Mouse (Mus musculus): ENCODE results near the gene Mcm3ap.
A peak's percentile ranks its signal among the peaks of the same experiment; 100 is the strongest.

DNA sequence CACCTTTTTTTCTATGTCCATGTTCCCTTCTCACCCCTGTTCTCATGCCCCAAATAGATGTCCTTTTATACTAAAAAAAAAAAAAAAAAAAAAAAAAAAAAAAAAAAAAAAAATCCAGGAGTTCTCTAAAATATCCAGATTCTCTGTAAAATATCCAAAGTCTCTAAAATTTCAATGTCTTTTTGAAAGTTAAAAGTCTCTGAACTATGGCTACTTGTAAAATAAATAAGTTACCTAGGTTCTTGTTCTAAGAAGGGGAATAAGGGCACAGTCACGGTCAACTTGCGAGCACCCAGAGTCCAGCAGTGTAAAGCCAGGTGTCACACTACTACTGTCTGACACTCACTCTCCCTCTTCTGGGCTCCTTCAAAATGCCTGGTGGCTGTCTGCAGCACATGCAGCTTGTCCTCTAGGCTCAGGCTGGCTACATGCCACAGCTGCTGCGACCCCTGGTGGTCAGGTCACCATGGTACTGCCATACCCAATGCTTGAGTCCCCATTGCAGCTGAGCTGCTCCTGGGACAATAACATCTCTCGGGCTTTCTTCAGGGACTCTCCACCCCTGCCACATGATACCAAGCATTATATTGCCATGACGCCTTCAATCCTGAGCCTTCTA, 44.3 kb downstream of the Mcm3ap start:
- TF ChIP-seq CTCF (IDR thresholded peaks at IDR 0.05; ENCODE audit: extremely low read depth, insufficient read depth, low read length) = peak; percentile 49
- TF ChIP-seq POLR2A (IDR thresholded peaks at IDR 0.05; ENCODE audit: extremely low read depth, insufficient read depth, low read length) = no peak

All from cortical plate, adult 2 months (tissue).